Mouse (Mus musculus) c-Kit-positive CD71-negative TER-119-negative erythroid progenitor cells, embryonic 14.5 days (primary cell): ENCODE data around the gene Npc2.
A peak's percentile ranks its signal among the peaks of the same experiment; 100 is the strongest.

Source experiments
- DNase-seq: peaks from one replicate; pipeline ENCODE4 v3.0.0-alpha.2; 2013; ENCODE audit warnings: low read depth

Gene Npc2

DNA sequence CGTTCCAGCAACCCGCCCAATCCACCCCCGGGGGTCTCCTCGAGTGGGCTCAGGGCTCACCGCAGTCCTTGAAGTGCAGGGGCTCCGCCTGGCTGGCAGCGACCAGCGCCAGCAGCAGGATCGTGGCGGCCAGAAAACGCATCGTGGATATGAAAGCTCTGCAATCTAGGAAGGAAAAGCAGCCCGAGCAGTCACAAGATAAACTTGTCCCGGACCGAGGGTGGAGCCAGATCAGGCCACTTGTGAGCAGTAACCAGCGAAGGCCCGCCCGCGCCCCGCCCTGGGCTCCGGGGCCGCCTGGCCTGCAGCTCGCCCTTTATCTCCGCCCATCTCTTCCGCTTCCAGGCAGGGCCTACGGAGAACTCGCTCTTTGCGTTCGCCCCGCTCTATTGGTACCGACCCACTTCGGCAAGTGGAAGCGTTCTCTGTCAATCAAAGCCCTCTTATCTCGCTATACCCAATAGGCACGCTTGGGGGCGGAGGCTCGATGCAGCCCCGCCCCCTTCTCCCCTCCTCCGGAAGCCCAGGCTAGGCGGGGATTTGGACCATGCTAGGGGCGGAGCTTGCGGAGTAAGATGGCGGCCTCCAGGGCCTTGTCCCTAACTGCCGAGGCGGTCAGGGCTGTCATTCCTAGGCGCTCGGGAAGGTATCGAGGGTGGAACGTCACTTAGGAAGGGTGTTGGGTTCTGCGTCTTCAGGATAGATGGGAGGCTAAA lies at the start of gene Npc2, which contains the start of gene Isca2:
Gene Npc2, minus strand, starts transcription at position 427 of the 716 bp plus-strand sequence.
Gene Isca2, plus strand, starts transcription at position 526 of the 716 bp plus-strand sequence.
- peak; percentile 96 for DNase-seq

DNA sequence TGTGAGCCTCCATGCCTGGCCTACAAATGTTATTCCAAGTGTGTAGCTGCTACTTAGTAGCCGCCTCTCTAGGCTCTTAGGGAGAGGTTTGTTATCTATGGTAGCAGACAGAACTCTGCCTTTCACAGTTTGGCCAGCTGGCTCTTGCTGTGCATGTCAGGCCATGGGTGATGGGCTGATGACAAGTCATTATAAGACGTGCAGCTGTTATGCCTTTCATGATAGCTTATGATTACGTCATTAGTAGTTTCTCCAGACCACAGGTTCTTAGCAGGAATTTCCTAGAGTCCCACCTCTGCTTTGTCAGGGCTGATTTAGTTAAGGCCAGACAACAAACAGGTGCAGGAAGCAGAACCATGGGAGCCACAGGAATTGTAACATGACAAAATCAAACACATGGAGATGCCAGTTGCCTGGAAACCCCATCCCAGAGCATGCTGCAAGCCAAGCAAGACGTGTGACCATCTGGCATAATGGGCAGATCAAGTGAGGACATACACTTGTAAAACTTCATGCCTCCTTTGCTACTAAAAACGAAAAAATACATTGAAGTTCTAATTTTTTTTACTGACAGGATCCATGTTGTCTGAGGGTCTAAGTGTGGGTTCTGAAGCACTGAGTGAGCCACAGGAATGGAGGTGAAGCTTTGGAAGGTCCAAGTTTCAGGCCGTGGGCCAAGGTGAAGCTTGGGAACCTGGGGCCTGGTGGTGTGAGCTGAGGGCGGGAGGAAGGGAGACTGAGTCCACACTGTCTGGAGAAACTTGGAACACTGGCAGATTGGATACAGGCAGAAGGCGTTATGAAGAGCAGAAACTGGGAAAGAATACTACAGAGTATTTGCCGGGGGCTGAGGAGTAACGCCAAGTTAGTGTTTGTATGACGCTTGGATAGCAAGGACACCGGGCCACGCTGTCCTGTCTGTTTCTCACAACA lies 46.5 kb upstream of the Npc2 start:
- no peak for DNase-seq

- no peak for DNase-seq
Observed at GRCm38 (mm10) chr12:84818496-84818895, 45.5 kb upstream of the Npc2 start.

DNA sequence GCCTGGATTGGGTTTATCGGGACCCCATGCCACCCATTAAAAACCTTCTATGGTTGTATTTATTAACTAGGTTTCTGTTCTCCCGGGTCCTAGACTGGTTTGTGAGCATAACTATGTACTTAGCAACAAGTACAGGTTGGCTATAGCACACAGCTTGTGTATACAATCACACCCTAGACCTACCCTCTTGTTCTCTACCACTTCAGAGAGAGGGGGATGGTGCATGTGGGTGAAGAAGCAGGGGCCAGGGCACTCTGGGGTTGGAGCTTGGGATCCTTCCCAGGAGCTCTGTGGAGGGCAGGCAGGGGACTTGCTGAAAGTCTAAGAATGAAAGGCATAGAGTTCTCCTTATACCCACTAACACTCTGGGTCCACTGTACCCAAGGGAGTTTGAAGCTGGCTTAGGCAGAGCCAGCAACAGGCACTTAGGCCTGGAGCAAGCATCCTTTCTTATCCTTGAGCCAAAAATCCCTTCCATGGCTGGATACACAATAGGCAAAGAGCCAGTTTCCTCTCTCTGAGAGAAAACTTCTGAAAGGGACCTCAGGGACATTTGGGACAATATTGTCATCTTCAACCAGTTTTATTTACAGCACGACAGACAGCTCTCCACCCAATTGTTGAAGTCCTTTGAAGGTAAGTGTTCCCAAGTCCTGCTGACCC lies 41.8 kb upstream of the Npc2 start:
- no peak for DNase-seq

DNA sequence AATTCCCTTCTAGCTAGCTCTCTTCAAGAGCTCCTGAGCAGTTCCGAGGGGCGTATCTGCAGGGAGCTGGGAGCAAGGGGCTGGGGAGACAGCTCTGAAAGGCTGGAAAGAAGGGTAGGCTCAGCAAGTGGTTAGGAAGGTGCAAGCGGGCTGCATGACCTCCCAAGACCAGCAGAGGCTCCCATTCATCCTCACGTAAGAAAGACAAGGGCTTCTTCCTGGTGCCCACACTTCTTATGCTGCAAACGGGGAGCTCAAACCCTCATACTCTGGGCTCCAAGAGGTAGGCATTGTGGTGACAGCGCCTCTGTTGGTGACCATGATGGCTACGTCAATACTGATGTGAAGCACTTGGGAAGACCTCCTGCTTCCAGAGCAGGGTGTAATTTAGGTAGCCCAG lies 40.8 kb upstream of the Npc2 start:
- no peak for DNase-seq

GRCm38 (mm10) chr12:84812004-84812403 lies 39.1 kb upstream of the Npc2 start:
- no peak for DNase-seq

DNA sequence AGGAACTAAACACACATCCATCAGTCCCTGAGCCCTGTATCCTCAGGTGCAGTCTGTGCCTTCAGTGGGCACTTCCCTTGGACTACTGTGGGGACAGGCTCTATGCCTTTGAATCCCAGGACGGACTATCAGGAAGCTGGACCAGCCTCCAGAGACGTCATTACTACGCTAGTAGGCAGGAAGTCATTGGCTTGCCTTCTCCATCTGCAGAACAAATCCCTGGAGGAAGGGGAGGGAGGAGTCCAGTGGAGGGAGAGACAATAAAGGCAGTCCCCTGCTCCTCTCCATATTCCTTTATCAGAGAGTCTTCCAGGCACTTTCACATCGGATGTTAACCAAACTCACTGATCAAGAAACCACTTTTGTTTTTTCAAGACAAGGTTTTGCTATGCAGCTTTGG lies 38.6 kb upstream of the Npc2 start:
- no peak for DNase-seq

DNA sequence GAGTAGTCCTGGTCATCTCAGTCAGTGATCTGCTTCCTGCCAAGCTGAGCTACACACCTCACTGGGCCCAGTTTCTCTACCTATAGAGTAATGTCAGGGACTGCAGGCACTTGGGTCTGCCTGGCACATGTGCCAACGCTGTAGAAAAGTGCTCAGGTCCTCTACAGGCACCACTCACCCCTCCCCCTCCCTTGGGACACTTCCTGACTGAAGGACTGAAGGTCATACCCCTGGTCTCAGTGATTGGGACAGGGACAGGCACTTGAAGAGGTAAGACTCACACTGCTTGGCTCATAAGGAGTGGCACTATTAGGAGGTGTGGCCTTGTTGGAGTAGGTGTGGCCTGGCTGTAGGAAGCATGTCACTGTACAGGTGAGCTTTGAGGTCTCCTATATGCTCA lies 37.9 kb upstream of the Npc2 start:
- DNase-seq = no peak

GRCm38 (mm10) chr12:84809033-84809432 lies 36.1 kb upstream of the Npc2 start:
- no peak for DNase-seq

DNA sequence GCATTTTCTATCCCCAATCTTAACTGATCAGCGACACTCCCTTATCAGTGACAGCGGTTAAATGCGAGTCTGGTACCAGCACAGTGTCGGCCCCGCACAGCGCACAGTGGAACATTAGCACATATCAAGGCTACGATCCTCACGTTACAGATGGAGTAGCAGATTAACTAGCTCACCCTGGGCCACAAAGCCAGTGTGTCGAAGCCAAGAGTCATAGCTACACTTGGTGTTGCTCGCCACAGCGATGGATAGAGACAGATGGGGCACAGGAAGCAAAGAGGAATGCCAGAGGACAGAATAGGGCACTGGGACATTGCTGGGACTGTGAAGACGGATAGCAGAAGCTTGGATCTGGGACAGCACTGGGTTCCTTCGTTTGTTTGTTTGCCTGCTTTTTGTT lies 34.4 kb upstream of the Npc2 start:
- DNase-seq = no peak

GRCm38 (mm10) chr12:84806726-84807125 lies 33.8 kb upstream of the Npc2 start:
- DNase-seq = no peak

GRCm38 (mm10) chr12:84806010-84806409 lies 33.1 kb upstream of the Npc2 start:
- no peak for DNase-seq

DNA sequence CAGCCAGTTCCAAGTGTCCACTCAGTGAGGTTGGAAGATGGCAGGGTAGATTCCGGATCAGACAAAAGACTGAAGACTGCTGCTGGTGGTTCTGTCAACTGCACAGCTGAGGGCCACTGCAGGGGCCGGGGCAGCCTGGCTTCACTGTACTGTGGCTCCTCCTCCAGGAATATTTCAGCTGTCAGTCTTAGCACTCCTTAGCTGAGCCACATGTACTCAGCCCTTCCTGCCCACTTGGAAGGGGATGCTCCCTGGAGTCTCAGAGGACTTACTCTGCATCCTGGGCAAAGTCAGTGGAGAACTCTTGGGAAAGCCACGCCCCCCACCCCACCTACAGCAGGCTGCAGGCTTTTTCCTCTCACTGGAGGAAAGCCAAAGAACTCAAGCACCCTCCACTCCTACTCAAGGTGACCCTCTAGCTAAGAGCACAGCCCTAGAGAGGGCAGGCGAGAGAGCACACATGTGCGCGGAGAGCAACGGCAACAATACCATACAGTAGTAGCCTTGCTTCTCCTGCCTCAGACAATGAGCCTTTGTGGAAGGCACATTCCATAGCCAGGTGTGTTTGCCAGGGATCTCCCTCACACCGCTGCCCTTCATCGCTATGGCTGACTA lies 32.4 kb upstream of the Npc2 start:
- DNase-seq = no peak

GRCm38 (mm10) chr12:84802625-84803024 lies 29.7 kb upstream of the Npc2 start:
- no peak for DNase-seq

GRCm38 (mm10) chr12:84801532-84802110 lies 28.7 kb upstream of the Npc2 start:
- no peak for DNase-seq

DNA sequence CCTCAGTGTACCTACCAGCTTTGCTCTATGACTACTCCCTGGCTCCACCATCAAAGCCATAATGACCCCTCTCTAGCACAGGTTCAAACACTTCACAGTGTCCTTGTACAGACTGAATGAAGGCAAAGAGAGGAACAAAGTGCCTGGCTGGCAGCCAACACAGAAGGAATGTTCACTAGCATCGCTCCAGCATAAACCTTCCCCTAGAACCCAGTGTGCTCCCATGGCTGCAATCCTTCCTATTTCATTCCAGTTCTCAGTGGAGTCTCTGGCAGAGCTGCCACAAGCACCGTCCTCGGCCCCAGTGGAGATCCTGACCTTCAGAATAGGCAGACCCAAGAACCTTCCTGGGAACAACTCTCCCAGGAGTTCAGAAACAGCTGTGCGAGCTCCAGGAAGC lies 27.5 kb upstream of the Npc2 start:
- no peak for DNase-seq

DNA sequence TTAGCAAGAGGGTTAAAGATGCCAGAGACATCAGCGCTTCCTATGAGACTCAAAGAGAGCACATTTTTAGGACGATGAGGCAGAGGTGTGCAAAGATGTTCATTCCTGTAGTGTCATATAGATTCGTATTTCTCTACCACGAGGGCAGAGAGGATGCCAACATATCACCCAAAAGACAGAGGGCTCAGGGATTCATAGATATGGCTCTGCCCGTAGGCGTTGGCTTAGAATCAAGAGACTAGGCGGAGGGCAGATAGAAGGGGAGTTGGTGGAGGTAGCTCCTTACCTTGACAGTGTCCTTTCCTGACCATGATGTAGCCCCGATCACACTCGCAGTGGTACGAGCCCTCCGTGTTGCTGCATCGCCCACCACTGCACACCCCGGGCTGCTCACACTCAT lies 26.1 kb upstream of the Npc2 start:
- no peak for DNase-seq

DNA sequence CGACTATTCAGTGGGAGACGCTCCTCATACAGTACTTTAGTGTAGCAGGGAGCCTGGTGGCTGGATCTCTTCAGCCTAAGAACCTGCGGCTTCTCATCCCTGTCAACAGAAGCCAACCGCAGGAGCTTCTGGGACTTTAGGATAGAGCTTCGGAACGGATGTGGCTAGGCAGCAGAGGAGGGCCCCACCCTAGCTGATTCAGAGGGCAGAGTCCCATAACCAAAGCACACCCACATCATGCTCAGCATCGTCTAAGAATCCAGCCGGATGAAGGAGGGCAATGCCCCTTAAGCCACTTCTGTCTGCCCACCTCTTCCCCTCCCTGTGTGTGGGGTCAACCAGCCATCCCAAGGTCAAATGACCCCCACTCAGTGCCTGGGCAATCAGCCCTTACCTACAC lies 21.7 kb upstream of the Npc2 start:
- DNase-seq = no peak

- no peak for DNase-seq
Observed at GRCm38 (mm10) chr12:84792629-84793028, 19.7 kb upstream of the Npc2 start.

- DNase-seq = no peak
Observed at GRCm38 (mm10) chr12:84790853-84791252, 17.9 kb upstream of the Npc2 start.

GRCm38 (mm10) chr12:84786091-84786490 lies 13.1 kb upstream of the Npc2 start:
- no peak for DNase-seq
